Mouse (Mus musculus) olfactory bulb, adult 2 months (tissue): Measurements from ENCODE around the gene Ech1. TPM values are rescaled to one million over a fixed set of nuclear protein-coding genes. Genes with fewer than 3 reads are reported as not detected.
A peak's percentile ranks its signal among the peaks of the same experiment; 100 is the strongest.

Source experiments
- H3K27ac ChIP-seq: fragments of 200-500 bp; 2 replicates; pipeline ENCODE4 v1.5.1; 2012; ENCODE audit warnings: low read depth, low read length; ENCODE audit not compliant: insufficient read depth
- H3K4me1 ChIP-seq: fragments of 200-500 bp; 2 replicates; pipeline ENCODE4 v1.6.1; 2012; ENCODE audit warnings: low read length; ENCODE audit not compliant: control insufficient read depth, insufficient read depth
- H3K4me3 ChIP-seq: fragments of 200-500 bp; 2 replicates; pipeline ENCODE4 v1.5.1; 2012; ENCODE audit warnings: mild to moderate bottlenecking, low read depth, low read length, moderate library complexity; ENCODE audit not compliant: insufficient read depth
- CTCF ChIP-seq: fragments of 200-500 bp; IDR thresholded peaks from 2 replicates; pipeline ENCODE4 v1.5.1; 2012; ENCODE audit warnings: low read depth, mild to moderate bottlenecking, low read length, moderate library complexity; ENCODE audit not compliant: insufficient read depth
- POLR2A ChIP-seq: fragments of 200-500 bp; IDR thresholded peaks from 2 replicates; pipeline ENCODE4 v1.6.1; 2012; ENCODE audit warnings: mild to moderate bottlenecking, low read depth, low read length, moderate library complexity; ENCODE audit not compliant: insufficient read depth
- WGBS: fragments of 180-500 bp; shearing (Covaris S2); methylation state at CpG from one replicate; pipeline ENCODE4 v1.1.7; 2018; 5-methylcytosine and 5-hydroxymethylcytosine counted together
- polyA plus RNA-seq: library from polyadenylated mRNA; stranded (reverse); fragments of >200 nt; gene quantifications from 2 replicates; pipeline ENCODE4 v1.2.4, GENCODE M21; 2012; ENCODE audit warnings: low replicate concordance; ENCODE audit not compliant: missing spikeins, insufficient read depth, insufficient read length

Ech1 gene
- polyA plus RNA-seq, 1 experiment: not detected

- TF ChIP-seq CTCF (no peak), POLR2A (no peak)
- 21% methylated on average over 10 of the region's 10 CpGs for WGBS
- peak overlapping the region; percentile 45; the same call in 1 of the 2 replicates for H3K27ac ChIP-seq
- peaks cover 9% of the 10 kb centered on the region for H3K4me1 ChIP-seq
- no peak overlapping the region for H3K4me3 ChIP-seq
Observed at GRCm38 (mm10) chr7:28801901-28802670, 22.9 kb upstream of the Ech1 start.

- H3K4me3 ChIP-seq: no peak overlapping the region
- TF ChIP-seq CTCF (no peak), POLR2A (no peak)
- peaks cover 14% of the 10 kb centered on the region for H3K4me1 ChIP-seq
- WGBS: 39% methylated on average over 10 of the region's 10 CpGs
- no peak overlapping the region for H3K27ac ChIP-seq
Observed at GRCm38 (mm10) chr7:28802846-28803588, 22.0 kb upstream of the Ech1 start.

- WGBS: 54% methylated on average over 4 of the region's 4 CpGs
- TF ChIP-seq CTCF (no peak), POLR2A (no peak)
- peaks cover 17% of the 10 kb centered on the region for H3K4me1 ChIP-seq
- H3K4me3 ChIP-seq: no peak overlapping the region
- H3K27ac ChIP-seq: no peak overlapping the region
Observed at GRCm38 (mm10) chr7:28803756-28804155, 21.3 kb upstream of the Ech1 start.

- WGBS: 74% methylated on average over 4 of the region's 4 CpGs
- Histone ChIP-seq H3K27ac (no peak overlapping the region), H3K4me1 (peaks cover 17% of the 10 kb centered on the region), H3K4me3 (no peak overlapping the region)
- TF ChIP-seq POLR2A (no peak), CTCF (no peak)
Observed at GRCm38 (mm10) chr7:28806869-28807268, 18.1 kb upstream of the Ech1 start.

GRCm38 (mm10) chr7:28807641-28808220, 17.3 kb upstream of the Ech1 start:
- 22% methylated on average over 7 of the region's 8 CpGs for WGBS
- peaks cover 17% of the 10 kb centered on the region for H3K4me1 ChIP-seq
- no peak for TF ChIP-seq CTCF
- H3K4me3 ChIP-seq: peak overlapping the region; percentile 73
- H3K27ac ChIP-seq: peak overlapping the region; percentile 86

- Histone ChIP-seq H3K27ac (peak within 1 kb of the TSS; percentile 92), H3K4me3 (peak within 1 kb of the TSS; percentile 73), H3K4me1 (peaks cover 16% of the 10 kb centered on the region)
- TF ChIP-seq POLR2A (no peak), CTCF (no peak)
- 1% methylated on average over 35 of the region's 35 CpGs for WGBS
Observed at GRCm38 (mm10) chr7:28808221-28808941, 16.6 kb upstream of the Ech1 start, which contains the start of gene Hnrnpl. TSS of gene Hnrnpl (plus strand) at chr7:28808541.

- WGBS: 1% methylated on average over 30 of the region's 32 CpGs
- peak overlapping the region; percentile 73 for H3K4me3 ChIP-seq
- H3K27ac ChIP-seq: peak overlapping the region; percentile 92
- peaks cover 18% of the 10 kb centered on the region for H3K4me1 ChIP-seq
- TF ChIP-seq CTCF: no peak
- TF ChIP-seq POLR2A: peak; percentile 37; the same call in 1 of the 2 replicates
Observed at GRCm38 (mm10) chr7:28808957-28809393, 16.0 kb upstream of the Ech1 start.

GRCm38 (mm10) chr7:28809401-28810089, 15.5 kb upstream of the Ech1 start:
- H3K4me1 ChIP-seq: peaks cover 21% of the 10 kb centered on the region
- peak overlapping the region; percentile 73 for H3K4me3 ChIP-seq
- peak overlapping the region; percentile 87 for H3K27ac ChIP-seq
- TF ChIP-seq POLR2A (peak; percentile 16; the same call in 1 of the 2 replicates), CTCF (no peak)
- under 1% methylated on average over 35 of the region's 35 CpGs for whole genome bisulfite sequencing
